Mouse (Mus musculus): ENCODE measurements at regions not wholly inside any gene's neighbourhood (a gene's known extent, or its start where the extent isn't known, plus 50 kb on each side); places are given as distances from the start of the nearest gene placed in this dataset.

DNA sequence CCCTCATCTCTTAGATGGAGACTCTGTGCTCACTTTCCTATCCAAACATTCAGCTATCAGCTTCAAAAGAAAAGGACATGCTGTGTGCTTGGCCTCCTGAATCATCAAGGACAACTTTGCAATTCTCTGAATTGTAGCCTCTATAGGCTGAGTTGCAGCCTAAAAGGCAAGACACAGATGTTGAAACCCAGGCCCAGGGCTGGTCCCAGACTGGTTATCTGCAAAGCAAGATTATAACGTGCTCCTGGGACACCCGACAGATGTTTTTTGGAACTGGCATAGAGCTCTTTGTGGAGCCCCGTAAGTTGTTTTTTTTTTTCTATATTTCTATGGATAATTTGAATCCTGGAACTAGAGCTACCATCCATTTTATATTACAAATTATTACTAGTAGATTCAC lies 117.4 kb downstream of the Dad1 start:
- TF ChIP-seq POLR2A (IDR thresholded peaks at IDR 0.05; ENCODE audit: extremely low read depth, insufficient read depth, low read length) (no peak), CTCF (IDR thresholded peaks at IDR 0.05; ENCODE audit: extremely low read depth, insufficient read depth, low read length) (no peak)
